Mouse (Mus musculus): ENCODE measurements around the gene E430018J23Rik.
A peak's percentile ranks its signal among the peaks of the same experiment; 100 is the strongest.
"Not testable (repeated sequence)": the region's sequence is repeated elsewhere in the genome, so short reads cannot be mapped to it uniquely, and the experiment has no call there.

E430018J23Rik gene

DNA sequence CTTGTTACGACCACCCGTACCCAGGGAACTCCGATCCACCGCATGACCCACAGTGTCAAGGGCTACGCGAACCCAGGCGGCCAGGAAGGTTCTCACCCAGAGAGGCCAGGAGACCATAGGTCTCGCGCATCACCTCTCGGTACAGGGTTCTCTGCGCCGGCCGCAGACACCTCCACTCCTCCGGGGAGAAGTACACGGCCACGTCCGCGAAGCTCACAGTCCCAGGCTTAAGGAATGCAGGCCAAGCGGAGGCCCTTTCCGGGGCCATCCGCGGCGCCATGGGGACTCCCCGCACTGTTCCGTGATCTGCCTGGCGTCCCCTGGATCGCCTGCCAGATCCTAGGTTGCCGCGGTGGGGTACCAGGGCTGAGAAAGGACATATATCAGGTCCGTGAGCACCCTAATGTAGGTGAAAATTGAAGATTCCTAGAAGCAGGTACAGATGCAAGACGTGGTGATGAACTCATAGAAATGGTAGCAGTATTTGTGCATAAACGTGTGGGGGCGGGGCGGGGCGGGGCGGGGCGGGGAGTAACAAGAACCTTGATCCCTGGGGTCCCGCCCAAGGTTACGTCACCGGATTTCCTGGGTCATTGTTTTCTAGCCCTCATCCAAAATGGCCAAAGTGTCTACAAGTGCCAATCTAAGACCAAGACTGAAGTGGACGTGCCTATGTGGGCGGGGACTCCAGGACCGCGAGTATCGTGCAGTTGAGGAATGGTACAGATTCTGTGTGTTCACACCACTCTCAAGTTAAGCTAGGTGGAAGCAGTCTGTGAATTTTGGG lies at the start of gene E430018J23Rik:
E430018J23Rik (minus strand) TSS at position 473 of the 787 bp plus-strand sequence.
- peak; percentile 91 to 95 for DNase-seq (ENCODE audit: low spot score in 2 of 2)

- no peak for DNase-seq (ENCODE audit: low spot score in 2 of 2)
Measured at GRCm38 (mm10) chr7:127437724-127438123, 44.3 kb upstream of the E430018J23Rik start.

- DNase-seq (ENCODE audit: low spot score in 2 of 2), result no peak
Measured at GRCm38 (mm10) chr7:127435206-127435605, 41.8 kb upstream of the E430018J23Rik start.

DNA sequence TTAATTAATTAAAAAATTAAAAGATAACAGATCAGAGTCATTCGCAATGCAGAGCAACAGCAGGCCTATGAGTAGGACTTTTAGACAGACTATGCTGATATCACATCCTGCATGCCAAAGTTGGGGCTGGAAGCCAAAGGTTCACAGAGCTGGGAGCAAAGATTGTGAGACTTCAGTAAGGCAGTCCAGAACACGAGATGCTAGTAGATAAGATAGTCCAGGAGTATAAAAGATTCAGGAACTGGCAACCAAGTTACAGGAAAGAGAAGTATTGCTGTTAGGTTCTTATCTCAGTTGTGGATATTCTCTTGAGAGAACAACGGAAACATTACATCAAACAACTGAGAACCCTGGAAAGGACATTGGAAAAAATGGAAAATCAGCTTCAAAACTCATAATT lies 32.9 kb upstream of the E430018J23Rik start:
- no peak for DNase-seq (ENCODE audit: low spot score in 2 of 2)

- DNase-seq (ENCODE audit: low spot score in 2 of 2), result no peak
Measured at GRCm38 (mm10) chr7:127425911-127426310, 32.5 kb upstream of the E430018J23Rik start.

DNA sequence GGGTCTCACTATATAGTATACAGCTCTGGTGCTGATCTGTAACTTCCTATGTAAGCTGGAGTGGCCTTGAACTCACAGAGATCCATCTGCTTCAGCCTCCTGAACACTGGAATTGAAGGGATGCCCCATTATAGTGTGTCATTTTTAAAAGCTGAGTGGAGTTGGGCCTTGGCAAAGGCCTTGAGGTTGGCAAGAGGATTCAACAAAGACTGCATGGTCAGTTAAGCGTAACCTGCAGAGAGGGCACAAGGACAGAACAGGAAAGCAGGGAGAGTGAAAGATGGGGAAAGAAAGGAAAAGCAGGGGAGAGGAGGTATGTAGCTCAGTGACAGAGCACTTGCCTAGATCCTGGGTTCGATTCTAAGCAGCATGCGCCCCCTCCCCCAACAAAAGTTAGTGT lies 31.9 kb upstream of the E430018J23Rik start:
- DNase-seq (ENCODE audit: low spot score in 2 of 2), result no peak

- peak in 1 of 2 experiments; percentile 29 for DNase-seq (ENCODE audit: low spot score in 2 of 2)
Measured at GRCm38 (mm10) chr7:127422247-127422646, 28.8 kb upstream of the E430018J23Rik start.

GRCm38 (mm10) chr7:127421388-127422191 lies 28.2 kb upstream of the E430018J23Rik start, which contains the start of gene Zfp688:
TSS of gene Zfp688 (minus strand) at chr7:127422068.
- DNase-seq (ENCODE audit: low spot score in 2 of 2), result peak; percentile 83 to 90

DNA sequence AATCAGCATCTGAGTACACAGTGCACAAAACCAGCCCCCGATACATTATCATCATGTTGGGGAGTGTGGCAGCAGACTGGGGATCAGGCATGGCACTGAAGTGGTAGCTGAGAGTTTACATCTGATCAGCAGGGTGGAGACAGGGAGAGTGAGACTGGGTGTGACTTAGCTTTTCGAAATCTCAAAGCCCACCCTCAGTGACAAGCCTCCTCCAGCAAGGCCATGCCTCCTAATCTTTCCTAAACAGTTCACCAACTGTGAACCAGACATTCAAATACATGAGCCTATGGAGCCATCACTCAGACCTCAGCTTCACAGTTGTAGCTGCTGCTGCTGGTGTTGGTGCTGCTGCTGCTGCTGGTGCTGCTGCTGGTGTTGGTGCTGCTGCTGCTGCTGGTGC lies 18.0 kb upstream of the E430018J23Rik start:
- no peak for DNase-seq (ENCODE audit: low spot score in 2 of 2)

- peak; percentile 66 to 79 for DNase-seq (ENCODE audit: low spot score in 2 of 2)
Measured at GRCm38 (mm10) chr7:127406002-127406987, 12.9 kb upstream of the E430018J23Rik start, which contains the start of gene Zfp764. TSS of gene Zfp764 (minus strand) at chr7:127406822.

DNA sequence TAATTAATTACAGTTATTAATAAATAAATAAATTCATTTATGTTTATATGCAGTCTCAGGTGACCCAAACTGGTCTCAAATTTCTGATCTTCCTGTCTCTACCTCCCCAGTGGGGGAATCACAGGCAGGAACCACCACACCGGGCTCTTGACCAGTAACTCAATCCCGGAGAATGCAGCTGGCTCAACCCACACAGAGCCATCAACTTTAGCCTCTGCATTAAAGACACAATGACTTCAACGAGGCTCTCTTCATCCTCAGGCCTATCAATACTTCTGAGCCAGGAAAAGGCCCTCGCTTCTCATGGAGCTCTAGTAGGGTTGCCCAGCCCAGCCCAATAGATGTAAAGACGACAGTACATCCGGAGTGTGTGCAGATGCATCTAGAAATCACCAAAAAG lies 10.7 kb upstream of the E430018J23Rik start:
- DNase-seq (ENCODE audit: low spot score in 2 of 2), result not testable (repeated sequence)

DNA sequence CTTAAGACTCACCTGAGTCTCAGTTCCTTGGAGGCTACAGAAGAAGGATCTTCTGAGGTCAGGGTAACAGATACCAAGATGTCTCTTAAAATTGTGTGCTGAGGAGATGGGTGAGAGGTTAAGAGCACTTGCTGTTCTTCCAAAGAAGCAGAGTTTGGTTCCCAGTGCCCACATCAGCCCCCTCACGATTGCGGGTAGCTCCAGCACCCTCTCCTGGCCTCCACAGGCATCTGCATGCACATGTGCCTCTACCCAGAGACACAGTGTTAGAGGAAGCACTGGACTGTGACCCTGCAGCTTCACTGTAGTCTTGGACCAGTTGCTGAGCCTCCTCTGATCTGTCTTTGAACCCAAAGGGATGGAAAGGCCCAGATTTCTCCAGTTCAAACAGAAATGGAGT lies 9.6 kb upstream of the E430018J23Rik start:
- no peak for DNase-seq (ENCODE audit: low spot score in 2 of 2)

GRCm38 (mm10) chr7:127400355-127400754 lies 6.9 kb upstream of the E430018J23Rik start:
- no peak for DNase-seq (ENCODE audit: low spot score in 2 of 2)

- DNase-seq (ENCODE audit: low spot score in 2 of 2), result no peak
Measured at GRCm38 (mm10) chr7:127393944-127394333, 510 bp upstream of the E430018J23Rik start.

DNA sequence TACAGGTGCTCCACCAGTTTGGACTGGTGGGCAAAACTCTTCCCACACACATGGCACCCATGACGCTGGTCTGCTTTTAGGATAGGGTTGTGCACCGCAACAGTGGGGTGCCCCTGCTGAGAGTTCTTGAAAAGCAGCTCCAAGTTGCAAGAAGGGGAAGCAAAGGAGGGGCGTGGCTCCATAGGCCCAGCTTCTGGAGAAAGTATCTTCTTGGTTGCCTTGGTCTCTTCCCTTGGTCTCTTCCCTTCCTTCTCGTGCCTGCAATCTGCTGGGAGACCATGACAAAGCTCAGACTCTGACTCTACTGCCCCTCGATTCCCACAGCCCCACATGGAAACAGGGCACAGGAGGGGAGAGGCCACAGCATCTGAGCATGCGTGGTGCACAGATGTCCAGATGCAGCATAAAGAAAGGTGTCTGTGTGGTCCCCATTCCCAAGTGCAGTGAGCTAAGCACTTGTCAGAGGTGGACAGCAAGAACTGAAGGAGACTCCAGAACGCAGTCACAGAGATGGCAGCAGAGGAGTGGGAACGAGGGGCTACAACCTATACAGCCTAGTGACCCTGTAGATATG lies 1.1 kb downstream of the E430018J23Rik start:
- no peak for DNase-seq (ENCODE audit: low spot score in 2 of 2)

GRCm38 (mm10) chr7:127391538-127391937 lies 1.9 kb downstream of the E430018J23Rik start:
- no peak for DNase-seq (ENCODE audit: low spot score in 2 of 2)

DNA sequence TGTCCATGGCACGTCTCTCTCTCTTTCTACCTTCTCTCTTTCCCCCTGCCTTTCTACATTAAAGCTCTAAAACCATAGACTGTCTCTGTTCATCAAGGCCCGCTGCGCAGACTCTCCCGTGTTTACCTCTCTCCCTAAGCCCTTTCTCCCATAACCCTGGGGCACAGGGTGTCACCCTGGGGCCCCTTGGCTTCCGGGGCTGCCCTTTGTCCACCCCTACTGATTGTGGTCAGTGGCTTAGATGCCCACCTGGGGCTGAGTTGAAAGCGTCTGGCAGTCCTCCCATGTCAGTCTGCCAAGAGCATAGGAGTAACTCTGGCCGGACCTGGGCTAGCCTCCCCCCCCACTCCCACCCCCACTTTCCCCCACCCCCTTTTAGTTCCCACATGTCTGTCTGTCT lies 3.1 kb downstream of the E430018J23Rik start:
- DNase-seq (ENCODE audit: low spot score in 2 of 2), result no peak

GRCm38 (mm10) chr7:127388201-127388600 lies 5.2 kb downstream of the E430018J23Rik start:
- not testable (repeated sequence) for DNase-seq (ENCODE audit: low spot score in 2 of 2)

GRCm38 (mm10) chr7:127386641-127387392 lies 6.6 kb downstream of the E430018J23Rik start, which contains the start of gene 9130019O22Rik:
TSS of gene 9130019O22Rik (minus strand) at chr7:127387166.
- peak; percentile 79 to 83 for DNase-seq (ENCODE audit: low spot score in 2 of 2)

- not testable (repeated sequence) for DNase-seq (ENCODE audit: low spot score in 2 of 2)
Measured at GRCm38 (mm10) chr7:127385560-127385959, 7.9 kb downstream of the E430018J23Rik start.

Measured in frontal cortex, postnatal 10 days (tissue).